Mouse (Mus musculus): ENCODE measurements at regions not wholly inside any gene's neighbourhood (a gene's known extent, or its start where the extent isn't known, plus 50 kb on each side); places are given as distances from the start of the nearest gene placed in this dataset.

GRCm38 (mm10) chr9:87784872-87785271 lies 53.8 kb upstream of the Tbx18 start:
- DNase-seq, result no peak

GRCm38 (mm10) chr9:87811746-87812145 lies 80.7 kb upstream of the Tbx18 start:
- no peak for DNase-seq

GRCm38 (mm10) chr9:87822276-87822675 lies 91.2 kb upstream of the Tbx18 start:
- DNase-seq, result no peak

GRCm38 (mm10) chr9:87824691-87825230 lies 93.7 kb upstream of the Tbx18 start:
- DNase-seq, result no peak

- DNase-seq, result no peak
These were observed 112.8 kb upstream of the Tbx18 start for GRCm38 (mm10) chr9:87843898-87844297.

- no peak for DNase-seq
These were observed 113.4 kb upstream of the Tbx18 start for GRCm38 (mm10) chr9:87844453-87844852.

GRCm38 (mm10) chr9:87848882-87849281 lies 117.8 kb upstream of the Tbx18 start:
- no peak for DNase-seq

GRCm38 (mm10) chr9:87850133-87850532 lies 119.1 kb upstream of the Tbx18 start:
- DNase-seq, result no peak

- DNase-seq, result no peak
These were observed 130.5 kb upstream of the Tbx18 start for GRCm38 (mm10) chr9:87861588-87861987.

GRCm38 (mm10) chr9:87865236-87865635 lies 134.2 kb upstream of the Tbx18 start:
- DNase-seq, result no peak

- no peak for DNase-seq
These were observed 141.4 kb upstream of the Tbx18 start for GRCm38 (mm10) chr9:87872384-87872905.

- DNase-seq, result no peak
These were observed 151.5 kb upstream of the Tbx18 start for GRCm38 (mm10) chr9:87882587-87882986.

GRCm38 (mm10) chr9:87883069-87883468 lies 152.0 kb upstream of the Tbx18 start:
- DNase-seq, result no peak

GRCm38 (mm10) chr9:87894051-87894450 lies 163.0 kb upstream of the Tbx18 start:
- DNase-seq, result no peak

- DNase-seq, result no peak
These were observed 163.5 kb upstream of the Tbx18 start for GRCm38 (mm10) chr9:87894596-87894995.

- DNase-seq, result no peak
These were observed 164.5 kb upstream of the Tbx18 start for GRCm38 (mm10) chr9:87895526-87895925.

- no peak for DNase-seq
These were observed 166.3 kb upstream of the Tbx18 start for GRCm38 (mm10) chr9:87897336-87897735.

GRCm38 (mm10) chr9:87899368-87899767 lies 168.3 kb upstream of the Tbx18 start:
- DNase-seq, result no peak

- no peak for DNase-seq
These were observed 168.7 kb upstream of the Tbx18 start for GRCm38 (mm10) chr9:87899800-87900199.

GRCm38 (mm10) chr9:87921291-87921690 lies 190.2 kb upstream of the Tbx18 start:
- no peak for DNase-seq

GRCm38 (mm10) chr9:87925151-87925550 lies 194.1 kb upstream of the Tbx18 start:
- no peak for DNase-seq

- no peak for DNase-seq
These were observed 202.2 kb upstream of the Tbx18 start for GRCm38 (mm10) chr9:87933230-87933629.

- no peak for DNase-seq
These were observed 221.4 kb upstream of the Tbx18 start for GRCm38 (mm10) chr9:87952426-87952825.

GRCm38 (mm10) chr9:87954941-87955340 lies 223.9 kb upstream of the Tbx18 start:
- no peak for DNase-seq

- DNase-seq, result no peak
These were observed 230.7 kb upstream of the Tbx18 start for GRCm38 (mm10) chr9:87961796-87962195.
